Mouse (Mus musculus): Measurements from ENCODE around the gene Coro1c.

Gene Coro1c

GRCm38 (mm10) chr5:113829566-113830291 lies 78.8 kb downstream of the Coro1c start:
- no peak for DNase-seq (ENCODE audit: low spot score)

DNA sequence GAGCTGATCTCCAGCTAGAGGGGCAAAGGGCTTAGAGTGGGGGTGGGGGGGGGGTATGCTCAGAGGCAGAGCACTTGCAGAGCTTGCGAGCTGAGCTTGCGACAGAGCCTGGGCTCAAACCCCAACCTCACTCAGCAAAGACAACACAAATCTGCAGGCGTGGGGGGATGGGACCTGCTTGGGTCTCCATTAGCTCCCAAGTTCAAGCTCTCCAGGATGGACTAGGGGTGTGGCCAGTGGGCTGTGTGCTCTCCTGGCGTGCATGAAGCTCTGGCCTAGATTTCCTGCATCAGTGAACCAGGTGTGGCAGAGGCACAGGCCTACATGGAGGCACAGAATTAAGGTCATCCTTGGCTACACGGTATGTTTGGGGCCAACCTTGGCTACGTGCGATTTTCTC lies 80.1 kb downstream of the Coro1c start:
- peak; percentile 47 for DNase-seq (ENCODE audit: low spot score)

DNA sequence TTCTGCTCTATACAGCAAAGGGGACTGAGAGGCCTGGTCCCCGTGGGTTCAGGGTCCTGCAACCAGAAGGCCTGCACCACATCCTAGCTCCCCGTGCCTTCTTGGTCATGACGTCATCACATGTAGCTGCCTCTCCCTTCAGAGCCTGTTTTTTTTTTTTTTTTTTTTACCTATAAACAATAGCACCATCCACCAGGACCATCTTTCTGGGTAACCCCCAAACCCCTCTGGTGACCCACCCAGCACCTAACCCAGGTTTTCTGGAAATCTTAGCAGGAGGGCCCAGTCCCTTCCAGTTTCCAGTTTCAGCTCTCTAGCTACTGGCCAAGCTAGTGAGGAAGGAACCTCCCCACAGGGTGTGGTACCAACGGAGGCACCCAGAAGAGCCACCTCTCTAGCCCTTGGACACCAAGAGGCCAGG lies 80.6 kb downstream of the Coro1c start:
- DNase-seq (ENCODE audit: low spot score) = no peak

- peak; percentile 39 for DNase-seq (ENCODE audit: low spot score)
These were observed 81.9 kb downstream of the Coro1c start for GRCm38 (mm10) chr5:113826619-113827018.

GRCm38 (mm10) chr5:113825558-113825957 lies 83.0 kb downstream of the Coro1c start:
- no peak for DNase-seq (ENCODE audit: low spot score)

- no peak for DNase-seq (ENCODE audit: low spot score)
These were observed 84.3 kb downstream of the Coro1c start for GRCm38 (mm10) chr5:113824228-113824627.

DNA sequence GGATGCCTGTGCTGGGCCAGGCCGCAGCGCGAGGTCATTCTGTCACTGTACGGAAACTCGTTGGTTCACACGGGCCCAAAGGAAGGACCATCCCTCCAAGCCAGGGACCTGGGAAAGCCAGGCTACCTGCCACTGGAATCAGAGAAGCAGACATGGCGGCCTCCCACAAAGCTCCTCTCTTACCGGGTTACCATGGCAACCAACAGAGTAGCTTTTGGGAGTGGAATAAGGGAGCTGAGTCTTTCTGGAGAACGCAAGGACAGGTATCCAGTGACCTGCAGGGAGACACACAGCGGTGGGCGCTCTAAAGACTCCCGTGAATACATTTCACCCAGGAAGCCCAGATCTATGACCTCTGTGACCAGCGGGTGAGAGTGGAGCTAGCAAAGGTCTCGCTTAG lies 90.0 kb downstream of the Coro1c start:
- no peak for DNase-seq (ENCODE audit: low spot score)

DNA sequence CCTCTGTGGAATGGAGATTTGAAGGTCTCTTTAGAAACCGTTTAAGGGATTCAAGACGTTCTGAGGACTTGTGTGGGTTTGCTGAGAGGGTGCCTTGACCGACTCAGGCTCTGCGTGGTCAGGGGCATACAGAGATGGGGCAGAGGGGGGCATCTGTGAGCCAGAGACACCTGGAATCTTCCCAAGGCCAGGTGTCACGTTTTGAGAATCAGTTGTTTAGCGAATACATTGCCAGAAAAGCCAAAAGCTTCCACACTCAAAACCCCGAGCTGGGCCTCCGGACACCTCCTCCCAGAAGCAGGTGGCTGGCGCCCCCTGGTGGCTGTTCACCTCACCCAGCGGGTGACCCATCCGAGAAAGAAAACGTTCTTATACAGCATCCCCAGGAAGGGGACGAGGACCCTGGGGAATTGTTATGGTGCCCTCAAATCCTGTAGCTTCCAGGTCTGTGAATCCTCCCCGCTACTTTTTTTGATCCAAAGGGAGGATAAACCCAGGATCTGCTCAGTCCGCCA lies 92.9 kb downstream of the Coro1c start:
- peak; percentile 91 for DNase-seq (ENCODE audit: low spot score)

DNA sequence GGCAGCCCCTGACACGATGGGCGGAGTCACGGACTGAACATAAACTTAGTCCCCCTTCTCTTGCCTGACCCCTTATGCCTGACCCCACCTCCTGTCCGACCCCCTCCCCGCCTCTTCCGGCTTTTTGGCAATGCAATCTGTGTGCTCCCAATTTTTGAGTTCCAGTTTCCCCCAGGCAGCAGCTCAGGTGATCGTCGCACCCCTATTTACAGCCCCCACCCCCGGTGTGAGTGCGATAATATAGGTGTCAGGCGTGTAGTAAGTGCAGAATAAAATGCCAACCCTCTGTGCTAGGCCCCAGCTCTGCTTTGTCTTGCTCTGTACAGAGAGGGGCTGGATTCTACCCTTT lies 93.5 kb downstream of the Coro1c start:
- no peak for DNase-seq (ENCODE audit: low spot score)

GRCm38 (mm10) chr5:113814111-113815040 lies 94.2 kb downstream of the Coro1c start:
- DNase-seq (ENCODE audit: low spot score) = no peak

DNA sequence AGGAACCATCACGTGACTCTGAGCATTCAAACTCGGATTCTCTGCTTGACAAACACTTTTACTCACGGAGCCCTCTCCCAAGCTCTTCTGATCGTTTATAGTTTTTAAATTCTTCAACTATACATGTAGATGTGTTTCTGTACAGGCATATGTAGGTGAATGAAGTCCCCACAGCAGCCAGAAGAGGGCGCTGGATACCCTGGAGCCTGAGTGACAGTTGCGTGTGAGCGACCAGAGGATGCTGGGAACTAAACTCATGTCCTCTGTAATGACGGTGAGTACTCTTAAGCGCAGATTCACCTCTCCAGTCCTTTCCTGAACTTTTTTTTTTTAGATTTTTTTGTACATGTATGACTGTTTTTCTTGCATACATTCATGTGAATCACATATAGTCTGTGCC lies 95.0 kb downstream of the Coro1c start:
- no peak for DNase-seq (ENCODE audit: low spot score)

- DNase-seq (ENCODE audit: low spot score) = no peak
These were observed 95.9 kb downstream of the Coro1c start for GRCm38 (mm10) chr5:113812638-113813037.

DNA sequence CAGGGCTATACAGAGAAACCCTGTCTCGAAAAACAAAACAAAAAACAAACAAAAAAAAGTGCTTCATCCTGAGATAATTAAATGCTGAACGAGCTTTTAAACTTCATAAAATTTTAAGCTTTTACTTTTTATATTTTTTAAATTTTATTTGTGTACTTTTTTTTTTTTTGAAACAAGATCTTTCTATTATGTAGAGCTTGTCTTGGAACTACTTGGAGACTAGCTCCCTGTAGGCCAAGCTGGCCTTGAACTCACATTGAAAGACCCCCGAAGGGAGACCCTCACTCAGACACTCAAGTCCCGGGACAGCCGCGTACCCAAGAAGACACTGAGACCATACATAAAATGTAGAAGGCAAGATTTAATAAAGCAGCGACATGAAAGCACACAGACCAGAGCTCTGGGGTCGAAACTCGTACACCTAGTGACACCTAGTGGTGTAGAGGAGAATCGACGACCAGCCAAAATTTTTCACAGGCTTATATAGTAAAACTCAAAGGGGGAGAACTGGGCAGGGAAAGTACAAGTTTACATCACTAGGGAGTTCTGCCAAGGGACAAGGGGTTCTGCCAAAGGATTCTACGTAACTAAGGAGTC lies 96.6 kb downstream of the Coro1c start:
- peak; percentile 59 for DNase-seq (ENCODE audit: low spot score)

- no peak for DNase-seq (ENCODE audit: low spot score)
These were observed 98.4 kb downstream of the Coro1c start for GRCm38 (mm10) chr5:113810111-113810510.

DNA sequence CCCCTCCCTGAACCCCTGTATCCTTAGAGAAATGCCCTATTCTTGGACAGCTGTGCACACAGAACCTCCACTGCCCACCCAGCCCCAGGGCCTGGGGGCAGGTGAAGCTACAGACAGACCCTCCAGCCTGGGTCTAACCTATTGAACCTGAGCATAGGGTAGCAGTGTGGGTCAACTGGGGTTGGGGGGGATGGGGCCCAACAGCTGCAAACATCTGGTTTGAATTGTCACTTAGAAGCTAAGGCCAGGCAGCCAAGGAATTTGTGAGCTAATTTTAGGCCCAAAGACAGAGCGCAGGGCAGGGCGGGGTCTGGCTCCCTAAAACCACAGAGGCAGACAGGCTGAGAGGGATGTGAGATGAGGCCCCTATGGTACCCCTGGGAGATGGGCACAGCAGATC lies 100.4 kb downstream of the Coro1c start:
- DNase-seq (ENCODE audit: low spot score) = no peak

DNA sequence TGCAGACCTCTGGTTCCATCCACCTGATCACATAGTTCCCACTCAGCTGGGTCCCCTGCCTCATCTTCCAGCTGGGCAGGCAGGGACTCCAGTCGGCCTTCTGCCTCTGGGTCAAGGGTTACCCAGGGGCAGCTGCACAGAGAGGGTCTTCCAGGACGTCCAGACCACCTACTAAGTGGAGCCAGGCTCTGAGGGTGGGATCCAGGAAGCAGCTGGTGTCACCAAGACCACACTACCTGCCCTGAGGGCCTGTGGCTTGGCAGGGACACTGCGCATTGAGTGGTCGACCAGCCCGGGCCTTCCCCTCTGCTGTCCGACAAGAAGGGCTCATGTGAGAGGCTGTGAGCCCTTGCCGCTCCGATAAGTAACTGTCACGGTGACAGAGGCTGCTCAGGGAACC lies 100.8 kb downstream of the Coro1c start:
- no peak for DNase-seq (ENCODE audit: low spot score)

DNA sequence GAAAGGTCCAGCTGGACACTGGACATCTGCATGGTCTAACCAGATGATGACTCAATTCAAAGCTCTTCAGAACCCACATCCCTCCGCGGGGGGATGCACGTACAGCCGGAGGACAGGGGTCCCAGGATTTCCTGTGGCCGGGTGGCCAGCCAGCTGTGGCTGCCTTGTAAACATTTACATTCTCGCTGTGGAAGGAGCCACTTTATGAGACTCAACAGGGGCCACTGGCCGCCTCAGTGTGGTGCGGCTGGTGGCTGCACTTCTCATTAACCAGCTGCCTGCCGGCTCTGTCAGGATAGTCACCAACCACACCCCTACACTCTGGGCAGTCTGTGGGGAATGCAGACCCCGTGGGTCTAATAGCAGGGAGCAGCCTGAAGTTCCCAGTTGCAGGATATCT lies 102.1 kb downstream of the Coro1c start:
- DNase-seq (ENCODE audit: low spot score) = no peak

DNA sequence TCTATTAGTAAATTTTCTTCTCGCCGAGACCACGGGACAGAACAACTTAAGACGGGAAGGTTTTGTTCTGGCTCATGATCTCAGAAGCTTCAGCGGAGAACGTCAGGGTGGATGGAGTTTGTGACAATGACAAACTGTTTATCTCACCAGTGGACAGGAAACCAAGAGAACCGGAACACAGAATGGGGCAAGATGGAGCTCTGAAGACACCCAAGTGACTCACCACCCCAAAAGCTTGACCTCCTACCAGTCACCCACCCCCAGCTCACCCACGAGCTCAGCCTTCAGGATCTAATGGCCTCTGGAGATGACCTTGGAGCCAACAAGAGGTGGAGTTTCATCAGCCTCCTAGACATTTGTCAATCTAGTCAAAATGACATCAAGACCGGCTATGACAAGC lies 103.3 kb downstream of the Coro1c start:
- DNase-seq (ENCODE audit: low spot score) = no peak

DNA sequence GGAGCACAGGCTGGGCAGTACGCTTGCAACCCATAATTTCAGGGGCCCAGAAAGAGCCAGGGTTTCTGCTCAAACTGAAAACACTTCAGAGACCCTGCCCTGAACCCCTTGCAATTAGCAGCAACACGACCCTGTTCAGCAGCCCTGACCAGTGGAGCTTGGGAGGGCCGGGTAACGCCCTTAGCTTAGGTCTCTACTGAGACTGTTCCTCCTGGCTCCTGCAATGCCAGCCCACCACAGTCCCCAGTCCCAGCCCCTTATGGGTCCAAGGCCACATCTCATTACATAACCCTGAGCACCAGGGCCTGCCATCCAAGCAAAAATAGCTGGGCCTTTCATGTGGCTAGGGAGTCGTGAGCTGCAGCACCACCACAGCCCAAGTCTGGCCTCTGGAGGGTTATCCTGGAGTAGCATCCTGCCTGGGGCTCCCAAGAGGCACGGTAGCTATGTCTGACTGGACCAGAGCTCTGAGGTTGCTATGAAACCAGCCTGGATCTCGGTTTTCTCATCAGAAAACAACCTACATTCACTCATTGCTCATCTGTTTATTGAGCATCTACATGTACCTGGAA lies 104.1 kb downstream of the Coro1c start:
- DNase-seq (ENCODE audit: low spot score) = peak; percentile 58

GRCm38 (mm10) chr5:113800280-113800679 lies 108.3 kb downstream of the Coro1c start, which contains the start of gene Tmem119:
Tmem119 (minus strand) TSS chr5:113800516.
- peak; percentile 90 for DNase-seq (ENCODE audit: low spot score)

DNA sequence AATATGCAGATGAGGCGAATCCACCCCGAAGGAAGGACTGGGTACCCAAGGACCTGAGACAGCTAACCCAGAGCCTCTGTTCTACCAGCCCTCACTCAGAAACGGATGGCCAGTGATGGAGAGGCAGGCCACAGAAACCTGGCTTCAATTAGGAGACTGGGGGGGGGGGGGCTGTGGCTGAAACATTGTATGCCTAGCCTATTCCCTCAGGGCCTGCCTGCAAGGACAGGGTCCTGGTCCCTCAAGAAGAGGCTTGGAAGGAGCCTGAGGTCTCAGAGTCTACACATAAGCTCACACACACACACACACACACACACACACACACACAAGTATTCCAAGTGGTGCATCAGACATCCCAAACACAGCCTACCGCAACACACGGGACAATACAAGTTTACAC lies 108.9 kb downstream of the Coro1c start:
- peak; percentile 17 for DNase-seq (ENCODE audit: low spot score)

- DNase-seq (ENCODE audit: low spot score) = no peak
These were observed 110.0 kb downstream of the Coro1c start for GRCm38 (mm10) chr5:113798525-113798924.
